Mouse (Mus musculus): ENCODE data around the gene Osbpl5. TPM values are rescaled to one million over a fixed set of nuclear protein-coding genes. Genes with fewer than 3 reads are reported as not detected.

Gene Osbpl5
- 10 to 100 TPM; 17.8 to 36.0 TPM for polyA plus RNA-seq (2017; shearing (Covaris generic))

DNA sequence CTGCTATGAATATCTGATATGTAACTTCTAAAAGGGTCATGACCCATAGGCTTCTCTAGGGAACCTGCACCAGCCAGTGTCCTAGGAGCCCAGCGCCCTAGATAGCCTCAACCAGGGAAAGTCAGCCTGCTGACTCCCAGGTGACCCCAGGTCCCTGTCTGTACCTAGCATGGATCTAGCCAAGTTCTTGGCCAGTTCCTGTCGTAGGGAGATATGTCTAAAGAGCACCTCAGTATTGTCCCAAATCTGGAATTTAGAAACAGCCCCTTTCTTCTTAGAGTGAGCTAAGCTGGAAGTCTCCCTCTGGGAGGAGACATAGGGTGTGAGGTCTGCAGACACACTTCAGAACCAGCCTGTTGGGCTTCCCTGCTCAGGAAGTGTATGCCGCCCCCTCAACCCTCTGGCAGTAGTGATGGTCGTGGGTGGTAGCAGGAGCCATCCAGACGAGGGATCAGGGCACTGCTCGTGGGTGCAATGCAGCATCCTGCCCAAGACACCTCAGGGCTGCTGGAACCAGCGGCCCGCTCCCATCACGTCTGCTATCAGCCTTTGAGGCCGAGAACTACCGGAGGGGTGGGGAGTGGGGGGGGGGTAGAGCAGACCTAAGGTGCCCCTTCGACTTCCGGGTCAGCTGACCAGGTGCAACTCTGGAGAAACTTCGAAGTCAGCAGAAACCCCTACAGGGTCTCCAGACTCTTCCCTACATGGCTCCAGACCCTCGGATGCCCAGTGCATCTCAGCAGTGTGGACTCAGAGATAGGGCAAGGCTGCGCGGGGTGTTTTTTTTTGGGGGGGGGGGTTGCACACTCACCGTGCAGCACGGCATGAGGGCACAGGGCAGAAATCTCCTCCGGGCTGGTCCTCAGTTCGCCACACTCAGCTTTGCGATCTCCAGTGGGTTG is at the start of gene Osbpl5:
TSS of gene Osbpl5 (minus strand) at position 861 of the 902 bp plus-strand sequence.

DNA sequence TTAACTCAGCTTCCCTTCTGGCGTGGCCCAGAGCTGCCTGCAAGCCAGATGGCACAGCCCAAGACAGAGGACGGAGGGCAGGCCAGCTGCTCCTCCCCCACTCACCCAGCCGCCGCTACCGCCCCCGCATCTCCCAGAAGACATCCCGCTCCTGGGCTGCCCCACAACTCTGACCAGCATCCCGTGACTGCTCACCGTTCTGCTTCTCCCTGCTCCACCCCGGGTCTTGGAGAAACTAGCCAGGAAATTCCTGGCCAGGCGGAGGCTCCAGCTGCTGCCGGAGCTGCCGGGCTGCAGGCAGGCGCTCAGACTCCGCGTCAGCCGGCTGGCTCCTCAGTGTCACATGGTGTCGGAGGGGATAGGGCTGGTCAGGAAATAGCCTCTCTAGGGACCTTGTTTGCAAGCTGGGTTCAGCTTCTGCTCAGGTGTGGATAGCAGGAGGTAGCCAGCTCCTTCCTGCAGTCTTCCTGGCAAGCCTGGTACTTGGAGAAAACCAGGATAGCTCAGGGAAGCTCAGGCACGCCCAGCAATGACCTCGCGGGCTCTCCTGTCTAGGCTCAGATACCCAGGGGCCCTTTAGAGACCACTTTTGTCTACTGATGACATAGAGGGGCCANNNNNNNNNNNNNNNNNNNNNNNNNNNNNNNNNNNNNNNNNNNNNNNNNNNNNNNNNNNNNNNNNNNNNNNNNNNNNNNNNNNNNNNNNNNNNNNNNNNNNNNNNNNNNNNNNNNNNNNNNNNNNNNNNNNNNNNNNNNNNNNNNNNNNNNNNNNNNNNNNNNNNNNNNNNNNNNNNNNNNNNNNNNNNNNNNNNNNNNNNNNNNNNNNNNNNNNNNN is 27.4 kb upstream of the Osbpl5 start, which contains the start of gene Mrgpre:
TSS of gene Mrgpre (minus strand) at position 505 of the 834 bp plus-strand sequence.

DNA sequence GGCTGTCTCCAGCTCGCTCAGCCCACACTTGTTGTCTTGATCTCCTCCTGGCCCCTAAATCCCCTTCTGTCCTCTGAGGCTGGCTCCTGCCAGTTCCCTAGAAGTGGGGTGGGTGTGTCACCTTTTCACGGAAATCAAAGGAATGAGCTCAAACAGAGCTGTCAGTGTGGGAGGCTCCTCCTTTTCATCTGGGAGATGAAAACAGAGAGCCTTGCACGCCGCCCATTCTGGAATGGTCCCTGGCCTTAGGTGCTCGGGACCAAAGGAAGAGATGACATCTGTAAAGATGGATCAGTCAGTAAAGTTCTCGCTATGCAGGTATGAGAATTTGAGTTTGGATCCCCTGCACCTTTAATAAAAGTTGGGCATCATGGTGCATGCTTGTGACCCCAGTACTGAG is 10.1 kb upstream of the Osbpl5 start, which contains the start of gene Mrgprg:
TSS of gene Mrgprg (minus strand) at position 101 of the 400 bp plus-strand sequence.

DNA sequence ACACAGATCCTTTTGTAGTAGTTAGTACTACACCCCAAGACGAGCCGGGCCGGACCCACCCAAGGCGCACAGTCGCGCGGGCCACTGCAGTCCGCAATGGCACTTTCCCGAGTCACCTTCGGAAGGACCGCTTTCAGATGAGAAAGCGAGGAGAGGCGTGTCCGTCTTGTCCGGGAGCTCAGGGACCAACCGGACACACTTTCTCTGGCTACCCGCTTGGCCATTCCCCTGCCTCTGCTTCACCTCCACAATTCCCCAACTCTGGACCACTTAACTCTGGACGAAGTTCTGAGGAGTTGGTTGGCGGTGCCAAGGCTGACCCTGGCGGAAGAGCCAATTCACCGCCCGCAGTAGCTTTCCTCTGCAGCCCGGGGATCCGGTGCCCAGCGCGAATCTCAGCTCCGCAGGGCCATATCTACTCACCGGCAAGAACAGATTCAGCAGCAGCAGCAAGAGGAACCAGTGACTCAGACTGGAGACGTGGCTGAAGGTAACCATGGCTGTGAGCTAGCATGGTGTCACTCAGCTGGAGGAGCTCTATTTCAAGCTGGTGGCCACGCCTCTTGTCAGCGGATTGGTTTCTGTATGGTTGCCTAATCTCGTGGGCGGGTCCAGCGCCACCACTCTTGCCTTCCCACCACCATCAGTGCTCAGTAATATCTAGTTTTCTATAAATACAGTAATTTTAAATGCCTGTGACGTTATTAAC is 71.3 kb downstream of the Osbpl5 start, which contains the start of gene Tnfrsf23:
TSS of gene Tnfrsf23 (minus strand) at position 514 of the 709 bp plus-strand sequence.

DNA sequence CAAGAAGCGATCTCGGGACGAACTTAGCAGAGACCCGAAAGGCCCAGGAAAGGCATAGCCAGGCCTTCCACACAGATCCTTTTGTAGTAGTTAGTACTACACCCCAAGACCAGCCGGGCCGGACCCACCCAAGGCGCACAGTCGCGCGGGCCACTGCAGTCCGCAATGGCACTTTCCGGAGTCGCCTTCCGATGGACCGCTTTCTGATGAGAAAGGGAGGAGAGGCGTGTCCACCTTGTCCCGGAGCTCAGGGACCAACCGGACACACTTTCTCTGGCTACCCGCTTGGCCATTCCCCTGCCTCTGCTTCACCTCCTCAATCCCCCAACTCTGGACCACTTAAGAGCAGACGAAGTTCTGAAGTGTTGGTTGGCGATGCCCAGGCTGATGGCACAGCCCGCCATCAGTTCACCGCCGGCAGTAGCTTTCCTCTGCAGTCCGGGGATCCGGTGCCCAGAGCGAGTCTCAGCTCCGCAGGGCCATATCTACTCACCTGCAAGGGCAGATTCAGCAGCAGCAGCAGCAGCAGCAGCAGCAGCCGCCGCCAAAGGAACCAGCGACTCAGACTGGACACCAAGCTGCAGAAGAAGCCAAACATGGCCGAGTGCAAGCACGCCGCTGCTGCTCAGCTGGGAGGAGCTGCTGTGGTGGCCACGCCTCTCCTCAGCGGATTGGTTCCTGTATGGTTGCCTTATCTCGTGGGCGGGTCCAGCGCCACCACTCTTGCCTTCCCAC is 107.6 kb downstream of the Osbpl5 start, which contains the start of gene Tnfrsf22:
TSS of gene Tnfrsf22 (minus strand) at position 628 of the 735 bp plus-strand sequence.

Other genes starting within 250 kb of the Osbpl5 start
- gene Nap1l4, start 207.9 kb downstream of the Osbpl5 start, polyA plus RNA-seq (2017; shearing (Covaris generic)): 100 to 1,000 TPM; 265 to 278 TPM
- 10 to 100 TPM; 37.1 to 39.0 TPM for gene Cars, start 156.9 kb downstream of the Osbpl5 start, polyA plus RNA-seq (2017; shearing (Covaris generic))
- 10 to 100 TPM; 19.5 to 21.8 TPM for gene Tnfrsf26, start 128.3 kb downstream of the Osbpl5 start, polyA plus RNA-seq (2017; shearing (Covaris generic))
- 10 to 100 TPM; 11.6 to 16.9 TPM for gene Tnfrsf22, start 107.3 kb downstream of the Osbpl5 start, polyA plus RNA-seq (2017; shearing (Covaris generic))
- 1 to 10 TPM; 3.3 to 3.7 TPM for gene Tnfrsf23, start 71.1 kb downstream of the Osbpl5 start, polyA plus RNA-seq (2017; shearing (Covaris generic))
- not detected for gene Mrgprg, start 10.0 kb upstream of the Osbpl5 start, polyA plus RNA-seq (2017; shearing (Covaris generic))
- 10 to 100 TPM in 1 of 2 experiments, 1 to 10 TPM in 1; 2.1 to 12.5 TPM for gene Mrgpre, start 27.5 kb upstream of the Osbpl5 start, polyA plus RNA-seq (2017; shearing (Covaris generic))
- gene Nadsyn1, start 65.9 kb upstream of the Osbpl5 start, polyA plus RNA-seq (2017; shearing (Covaris generic)): 10 to 100 TPM in 1 of 2 experiments, 1 to 10 TPM in 1; 6.1 to 12.7 TPM
- gene Dhcr7, start 66.2 kb upstream of the Osbpl5 start, polyA plus RNA-seq (2017; shearing (Covaris generic)): 10 to 100 TPM; 41.9 to 44.1 TPM
- under 1 TPM in 1 of 2 experiments, not detected in 1; 0.16 TPM for gene Gm498, start 109.9 kb upstream of the Osbpl5 start, polyA plus RNA-seq (2017; shearing (Covaris generic))
- gene Shank2, start 244.9 kb upstream of the Osbpl5 start, polyA plus RNA-seq (2017; shearing (Covaris generic)): under 1 TPM in 1 of 2 experiments, not detected in 1; 0.04 TPM